Mouse (Mus musculus): ENCODE measurements around the gene Ptpn1.
A peak's percentile ranks its signal among the peaks of the same experiment; 100 is the strongest.

Gene Ptpn1

DNA sequence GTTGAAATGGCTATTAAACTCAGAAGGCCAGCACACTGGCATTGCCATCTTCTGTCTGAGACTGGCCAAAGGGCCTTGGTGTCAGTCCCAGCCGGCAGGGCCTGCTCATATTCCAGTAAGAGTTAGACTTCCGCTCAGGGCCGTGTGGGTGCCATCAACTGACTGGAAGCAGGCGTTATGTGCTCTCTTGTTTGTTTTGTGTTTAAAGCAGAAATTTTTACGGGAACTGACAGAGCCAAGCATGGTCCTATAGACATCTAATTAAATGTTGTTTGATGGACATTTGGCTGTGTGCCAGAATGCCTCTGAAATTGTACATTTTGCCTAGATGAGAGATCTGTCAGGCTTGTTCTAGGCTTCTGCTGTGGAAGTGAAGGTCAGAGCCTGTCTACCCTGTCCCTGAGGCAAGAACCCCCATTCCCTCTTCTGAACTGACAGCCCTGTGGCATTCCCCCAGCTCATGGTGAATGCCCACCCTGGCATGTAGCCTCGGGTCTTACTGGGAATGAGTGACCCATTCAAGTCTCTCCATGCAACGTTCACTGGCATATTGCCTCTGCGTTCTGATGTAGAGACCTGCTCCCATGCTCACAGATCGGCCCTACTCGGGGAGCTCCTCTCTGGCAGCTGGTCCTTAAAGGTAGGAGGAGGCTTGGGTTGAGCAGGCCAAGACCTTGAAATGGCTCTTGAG is 38.1 kb downstream of the Ptpn1 start:
- ATAC-seq (ENCODE audit: low TSS enrichment), result no peak

DNA sequence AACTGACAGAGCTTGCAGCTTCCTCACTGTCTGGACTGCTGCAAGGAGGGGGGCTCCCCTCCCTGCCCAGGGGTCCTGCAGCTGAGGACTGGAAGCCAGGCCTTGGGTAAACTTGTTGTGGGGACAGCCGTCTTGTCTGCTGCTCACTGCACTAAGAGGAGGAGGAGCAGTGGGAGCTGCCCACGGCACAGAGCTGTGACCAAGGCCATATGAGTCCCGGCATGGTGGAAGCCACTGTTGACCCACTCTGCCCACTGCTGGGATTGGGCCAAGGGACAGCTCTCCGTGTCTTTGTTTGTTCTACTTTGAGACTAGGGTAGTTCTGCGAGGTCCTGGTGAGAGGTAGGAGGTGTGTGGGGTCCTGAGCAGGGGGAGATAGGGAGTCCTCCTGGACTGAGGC is 40.3 kb downstream of the Ptpn1 start:
- no peak for ATAC-seq (ENCODE audit: low TSS enrichment)

- ATAC-seq (ENCODE audit: low TSS enrichment), result no peak
These were observed 41.0 kb downstream of the Ptpn1 start for GRCm38 (mm10) chr2:167972809-167973208.

DNA sequence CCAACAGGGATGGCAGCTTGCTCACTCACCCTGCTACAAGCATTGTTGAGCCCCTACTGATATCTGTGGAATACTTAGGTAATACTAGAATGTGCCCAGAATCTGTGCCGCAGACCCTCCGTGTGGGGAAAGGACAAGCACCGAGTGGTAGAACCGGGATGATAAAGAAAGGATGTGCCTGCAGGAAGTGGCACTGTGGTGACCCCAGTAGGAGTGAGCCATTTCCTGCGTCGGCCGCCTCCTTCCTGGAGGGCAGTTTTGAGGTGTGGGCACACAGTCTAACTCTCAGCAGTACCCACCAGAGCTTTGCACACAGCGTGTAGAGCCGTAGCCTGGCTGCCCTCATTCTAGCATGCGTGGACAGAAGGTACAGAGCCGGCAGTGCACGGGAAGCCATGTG is 43.9 kb downstream of the Ptpn1 start:
- no peak for ATAC-seq (ENCODE audit: low TSS enrichment)

DNA sequence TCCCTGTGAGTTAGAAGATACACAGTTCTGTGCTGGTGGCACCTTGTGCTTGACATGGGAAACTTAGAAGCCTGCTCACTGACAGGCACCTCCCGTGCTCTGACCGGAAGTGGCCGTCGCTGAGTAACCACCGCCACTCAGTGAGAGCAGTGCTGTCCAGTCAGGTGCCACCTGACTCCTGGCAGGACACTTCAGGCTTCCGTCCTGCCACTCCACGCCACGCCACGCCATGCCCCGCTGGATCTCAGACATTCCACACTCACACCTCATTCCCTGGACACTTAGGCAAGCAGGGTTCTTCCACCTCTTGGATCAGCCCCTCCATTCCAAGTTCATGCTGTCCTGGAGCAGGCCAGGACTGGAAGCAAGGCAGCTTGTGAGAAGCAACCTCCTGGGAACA is 46.4 kb downstream of the Ptpn1 start:
- no peak for ATAC-seq (ENCODE audit: low TSS enrichment)

- ATAC-seq (ENCODE audit: low TSS enrichment), result no peak
These were observed 48.5 kb downstream of the Ptpn1 start for GRCm38 (mm10) chr2:167980391-167980790.

DNA sequence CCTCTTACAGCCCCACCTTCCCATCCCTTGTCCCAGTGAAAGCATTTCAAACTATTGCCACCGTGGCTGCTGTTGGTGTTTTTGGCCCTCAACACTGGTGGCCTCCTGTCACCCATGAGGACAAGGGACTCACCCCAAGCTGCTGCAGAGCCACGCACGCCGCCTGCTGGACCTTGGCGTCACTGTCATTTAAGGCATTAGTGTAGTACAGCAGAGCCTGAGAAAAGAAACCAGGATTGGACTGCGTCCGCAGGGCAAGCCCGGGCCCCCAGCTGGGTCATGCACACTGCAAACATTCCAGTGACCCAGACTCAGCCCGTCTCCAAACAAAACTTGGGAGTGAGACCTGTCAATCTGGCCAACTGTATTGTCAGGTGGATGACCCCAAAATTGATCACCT is 50.8 kb downstream of the Ptpn1 start:
- no peak for ATAC-seq (ENCODE audit: low TSS enrichment)

DNA sequence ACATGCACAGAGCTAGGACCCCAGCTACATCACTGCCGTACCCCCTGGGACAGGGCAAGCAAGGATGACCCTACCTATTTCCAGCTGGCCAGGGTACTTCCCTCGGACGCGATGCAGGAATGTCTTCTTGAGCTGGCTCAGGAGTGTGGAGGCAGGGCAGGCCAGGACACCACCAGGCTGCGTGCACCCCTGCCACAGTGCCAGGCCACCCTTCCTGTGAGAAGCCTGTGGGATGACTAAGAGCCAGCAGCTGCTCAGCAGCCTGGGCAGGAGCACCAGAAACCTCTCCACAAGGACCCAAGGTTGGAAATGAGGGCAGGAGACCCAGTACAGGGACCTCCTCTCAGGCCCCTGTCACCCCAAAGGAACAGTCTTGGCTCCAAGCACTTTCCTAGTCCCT is 52.5 kb downstream of the Ptpn1 start:
- no peak for ATAC-seq (ENCODE audit: low TSS enrichment)

DNA sequence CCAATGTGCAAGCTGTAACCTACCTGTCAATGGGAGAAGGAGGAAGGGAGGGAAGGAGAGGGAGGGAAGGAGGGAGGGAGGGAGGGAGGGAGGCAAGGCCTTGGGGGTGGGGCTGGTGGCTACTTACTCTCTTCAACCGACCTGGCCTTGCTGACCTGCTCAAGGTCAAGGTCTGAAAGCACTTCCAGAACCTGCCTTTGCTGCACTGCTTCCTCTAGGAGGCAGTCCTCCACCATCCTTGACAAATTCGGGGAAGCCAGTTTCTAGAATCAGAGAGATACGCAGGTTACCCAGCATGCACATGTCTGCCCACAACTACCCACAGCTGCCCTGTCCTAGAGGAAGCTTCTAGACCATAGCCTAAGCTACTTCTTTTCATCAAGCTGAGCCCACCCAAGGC is 53.1 kb downstream of the Ptpn1 start:
- no peak for ATAC-seq (ENCODE audit: low TSS enrichment)

GRCm38 (mm10) chr2:167986762-167987161 is 54.9 kb downstream of the Ptpn1 start:
- peak; percentile 32; the same call in 1 of the 2 replicates for ATAC-seq (ENCODE audit: low TSS enrichment)

DNA sequence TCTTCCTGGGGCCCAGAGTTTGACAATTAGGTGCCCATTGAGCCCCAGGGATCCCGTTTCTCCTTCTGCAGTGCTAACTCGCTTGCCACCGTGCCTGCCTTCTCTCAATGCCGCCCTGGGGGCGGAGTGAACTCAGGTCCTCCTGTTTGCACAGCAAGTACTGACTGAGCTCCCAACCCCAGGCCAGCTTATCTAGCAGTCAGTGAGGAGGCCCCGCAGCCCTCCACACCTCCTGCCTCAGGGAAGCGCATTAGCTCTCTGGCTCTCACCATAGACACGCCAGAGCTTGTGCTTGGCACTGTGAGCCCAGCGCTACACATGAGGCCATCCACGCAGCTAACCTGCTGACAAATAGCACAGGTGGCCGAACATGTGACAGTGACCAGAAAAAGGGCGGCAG is 55.8 kb downstream of the Ptpn1 start:
- no peak for ATAC-seq (ENCODE audit: low TSS enrichment)

- ATAC-seq (ENCODE audit: low TSS enrichment), result no peak
These were observed 57.5 kb downstream of the Ptpn1 start for GRCm38 (mm10) chr2:167989310-167989709.

- ATAC-seq (ENCODE audit: low TSS enrichment), result no peak
These were observed 61.4 kb downstream of the Ptpn1 start for GRCm38 (mm10) chr2:167993260-167993659.

- no peak for ATAC-seq (ENCODE audit: low TSS enrichment)
These were observed 64.2 kb downstream of the Ptpn1 start for GRCm38 (mm10) chr2:167995870-167996635.

DNA sequence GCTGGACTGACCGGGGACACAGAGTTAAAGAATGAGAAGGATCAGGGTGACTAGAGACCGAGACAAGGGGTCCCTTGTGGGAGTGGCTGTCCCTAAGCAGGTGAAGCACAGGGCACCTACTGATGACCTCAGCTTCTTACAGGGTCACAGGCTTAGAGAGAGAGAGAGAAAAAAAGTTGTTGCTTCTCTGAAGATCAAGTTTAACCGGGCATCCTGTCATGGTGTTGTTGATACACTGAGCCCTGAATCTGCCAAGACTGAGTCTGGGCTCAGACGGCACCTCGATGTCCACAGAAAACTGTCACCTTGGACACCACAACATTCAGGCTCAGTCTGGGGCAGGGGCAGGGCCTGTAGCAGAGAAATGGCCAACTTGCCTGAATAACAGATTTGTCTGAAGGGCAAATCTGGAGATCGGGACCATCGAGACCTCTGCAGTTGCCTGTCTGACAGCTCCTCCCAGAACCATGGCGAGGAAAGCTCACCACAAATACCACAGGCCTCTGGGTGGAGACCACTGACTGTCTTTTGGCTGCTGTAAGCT is 64.9 kb downstream of the Ptpn1 start:
- ATAC-seq (ENCODE audit: low TSS enrichment), result no peak

GRCm38 (mm10) chr2:167997562-167997961 is 65.7 kb downstream of the Ptpn1 start:
- no peak for ATAC-seq (ENCODE audit: low TSS enrichment)

DNA sequence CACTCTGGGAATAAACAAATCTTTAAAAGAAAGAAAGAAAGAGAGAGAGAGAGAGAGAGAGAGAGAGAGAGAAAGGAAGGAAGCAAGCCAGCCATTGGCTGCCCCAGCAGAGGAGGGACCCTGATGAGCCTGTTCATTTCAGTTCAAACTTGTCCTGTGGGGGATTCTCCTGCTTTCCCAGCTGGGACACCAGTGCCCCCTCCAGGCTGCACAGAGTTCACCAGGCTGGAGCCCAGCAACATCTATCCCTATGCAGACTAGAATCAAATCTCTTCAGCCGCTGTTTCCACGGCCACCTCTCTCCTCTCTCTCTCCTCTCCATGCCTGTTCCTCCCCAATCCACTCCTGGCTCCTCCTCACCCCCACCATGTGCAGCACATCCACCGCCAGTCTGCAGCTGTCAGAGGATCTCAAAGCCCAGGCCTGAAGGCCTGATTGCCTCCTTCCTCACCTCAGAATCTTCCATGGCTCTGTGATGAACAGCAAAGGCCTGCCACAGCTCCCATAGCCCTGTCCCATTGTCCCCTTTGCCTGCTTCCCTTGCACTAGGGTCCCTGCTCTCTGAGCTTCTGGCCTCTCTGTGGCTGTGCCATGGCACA is 67.4 kb downstream of the Ptpn1 start:
- ATAC-seq (ENCODE audit: low TSS enrichment), result no peak

- no peak for ATAC-seq (ENCODE audit: low TSS enrichment)
These were observed 70.3 kb downstream of the Ptpn1 start for GRCm38 (mm10) chr2:168002188-168002587.

GRCm38 (mm10) chr2:168002884-168003283 is 71.0 kb downstream of the Ptpn1 start:
- ATAC-seq (ENCODE audit: low TSS enrichment), result no peak

GRCm38 (mm10) chr2:168003431-168003830 is 71.6 kb downstream of the Ptpn1 start:
- ATAC-seq (ENCODE audit: low TSS enrichment), result no peak

DNA sequence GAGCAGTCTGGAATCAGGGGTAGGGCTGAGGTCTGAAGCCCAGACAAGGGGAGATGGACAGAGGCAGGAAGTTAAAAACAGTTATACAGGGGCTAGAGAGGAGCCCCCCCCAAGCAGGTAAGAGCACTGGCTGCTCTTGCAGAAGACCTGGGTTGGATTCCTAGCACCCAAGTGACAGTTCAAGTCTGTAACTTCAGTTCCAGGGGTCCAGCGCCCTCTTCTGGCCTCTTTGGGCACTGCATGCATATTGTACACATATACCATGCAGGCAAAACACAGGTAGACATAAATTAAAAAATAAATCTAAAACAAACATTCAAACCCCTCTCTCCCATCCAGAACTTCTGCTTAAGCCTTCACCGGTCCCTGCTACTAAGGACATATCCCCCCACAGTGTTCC is 72.5 kb downstream of the Ptpn1 start:
- no peak for ATAC-seq (ENCODE audit: low TSS enrichment)

DNA sequence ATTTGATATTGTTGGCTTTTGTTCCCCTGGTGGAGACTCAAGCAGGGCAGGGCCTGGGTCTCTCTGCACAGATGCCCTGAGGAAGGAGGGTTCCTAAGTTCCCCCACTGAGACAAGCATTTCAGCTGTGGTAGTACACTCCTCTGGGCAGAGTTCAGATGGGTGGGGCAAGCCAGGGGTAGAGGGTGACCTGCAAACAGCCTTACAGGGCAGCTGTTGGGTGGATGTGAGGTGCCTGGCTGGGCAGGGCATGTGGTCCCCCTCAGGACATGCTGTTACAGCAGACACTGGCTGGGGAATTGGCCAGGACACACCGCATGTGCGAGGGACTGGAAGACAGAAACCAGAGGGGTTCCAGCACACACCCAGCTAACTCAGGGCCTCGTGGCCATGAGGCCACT is 73.1 kb downstream of the Ptpn1 start:
- no peak for ATAC-seq (ENCODE audit: low TSS enrichment)

- no peak for ATAC-seq (ENCODE audit: low TSS enrichment)
These were observed 73.8 kb downstream of the Ptpn1 start for GRCm38 (mm10) chr2:168005616-168006015.
